Mouse (Mus musculus) embryonic facial prominence, embryonic 14.5 days (tissue): Measurements from ENCODE around the gene Casp3. TPM values are rescaled to one million over a fixed set of nuclear protein-coding genes. Genes with fewer than 3 reads are reported as not detected.

Experiments
- ATAC-seq: fragments of 200-750 bp; cut with Nextera tagmentation; 2 replicates; pipeline ENCODE4 v1.8.0; 2017; ENCODE audit warnings: low read depth, moderate number of reproducible peaks, moderate TSS enrichment
- DNase-seq: peaks from one replicate; pipeline ENCODE4 v3.0.0-alpha.2; 2015; ENCODE audit warnings: low spot score
- H3K27ac ChIP-seq: fragments of 300-500 bp; sonication (generic); replicated peaks from 2 replicates; pipeline ENCODE4 v1.5.1; 2014; ENCODE audit warnings: low read depth, mild to moderate bottlenecking, low read length, moderate library complexity
- H3K27me3 ChIP-seq: fragments of 300-500 bp; sonication (generic); replicated peaks from 2 replicates; pipeline ENCODE4 v1.6.1; 2014; ENCODE audit warnings: low read length; ENCODE audit not compliant: control insufficient read depth, insufficient read depth
- H3K36me3 ChIP-seq: fragments of 300-500 bp; sonication (generic); 2 replicates; pipeline ENCODE4 v1.6.1; 2014; ENCODE audit warnings: low read length, mixed read lengths; ENCODE audit not compliant: control insufficient read depth, insufficient read depth
- H3K4me1 ChIP-seq: fragments of 300-500 bp; sonication (generic); 2 replicates; pipeline ENCODE4 v1.6.1; 2014; ENCODE audit warnings: antibody characterized with exemption, low read length; ENCODE audit not compliant: control insufficient read depth, insufficient read depth
- H3K4me2 ChIP-seq: fragments of 300-500 bp; sonication (generic); 2 replicates; pipeline ENCODE4 v1.6.1; 2014; ENCODE audit warnings: low read depth, mild to moderate bottlenecking, low read length, moderate library complexity, mixed read lengths
- H3K4me3 ChIP-seq: fragments of 300-500 bp; sonication (generic); 2 replicates; pipeline ENCODE4 v1.5.1; 2014; ENCODE audit warnings: low read depth, mild to moderate bottlenecking, low read length
- H3K9ac ChIP-seq: fragments of 300-500 bp; sonication (generic); 2 replicates; pipeline ENCODE4 v1.6.1; 2014; ENCODE audit warnings: low read depth, mild to moderate bottlenecking, low read length, moderate library complexity, mixed read lengths
- H3K9me3 ChIP-seq: fragments of 300-500 bp; sonication (generic); 2 replicates; pipeline ENCODE4 v1.6.1; 2016; ENCODE audit warnings: low read length; ENCODE audit not compliant: control insufficient read depth
- WGBS: fragments of 180-500 bp; shearing (Covaris S2); extraction: QIAGEN DNeasy Blood & Tissue Kit; methylation state at CpG from one replicate; pipeline ENCODE4 v1.1.7; 2014; 5-methylcytosine and 5-hydroxymethylcytosine counted together
- polyA plus RNA-seq: library from polyadenylated mRNA; unstranded; fragments of >200 nt; fragmentation: Nextera tagmentation; extraction: Ambion mirVana; gene quantifications from 2 replicates; pipeline ENCODE4 v1.2.1, GENCODE M21; 2014

The Casp3 gene
- polyA plus RNA-seq = 79.2 and 86.3 TPM in 2 replicates

DNA sequence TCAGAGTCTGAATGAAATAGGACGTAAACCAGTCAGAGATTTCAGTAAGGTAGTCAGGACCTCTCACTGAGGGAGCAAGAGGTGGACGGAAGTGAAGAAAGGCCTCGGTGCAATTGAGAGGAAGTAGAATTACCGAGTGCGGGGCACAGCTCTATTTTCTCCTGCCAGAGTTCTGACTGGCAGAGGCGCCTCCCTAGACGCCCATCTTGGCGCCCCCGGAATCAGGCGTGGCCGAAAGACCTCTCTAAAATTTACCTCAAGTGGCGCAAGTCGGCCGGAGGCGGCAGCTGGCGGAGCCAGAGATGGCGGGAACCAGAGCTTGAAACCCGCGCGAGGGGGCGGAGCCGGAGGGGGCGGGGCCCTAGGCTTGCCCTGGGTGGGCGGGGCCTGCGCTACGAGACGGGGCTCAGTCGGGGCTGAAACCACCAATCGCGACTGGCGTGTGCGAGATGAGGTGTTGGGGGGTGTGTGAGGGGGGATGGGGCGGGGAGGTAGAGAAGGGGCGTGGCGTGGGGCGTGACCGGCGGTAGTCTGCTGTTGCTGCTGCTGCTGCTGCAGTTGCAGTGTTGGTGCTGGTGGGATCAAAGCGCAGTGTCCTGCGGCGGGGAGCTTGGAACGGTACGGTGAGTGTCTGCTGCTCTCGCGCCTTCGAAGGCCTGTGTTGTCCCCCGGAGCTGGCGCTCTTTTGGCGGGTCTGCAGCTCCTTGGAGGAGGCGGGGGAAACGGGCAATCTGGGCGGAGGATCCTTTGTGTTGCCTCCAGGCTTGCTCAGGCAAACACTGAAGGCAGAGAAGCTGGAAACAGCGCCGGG, at the start of gene Casp3, which contains the start of gene Primpol:
Gene Casp3 (plus strand): TSS at position 413 of the 811 bp plus-strand sequence.
Gene Primpol (minus strand): TSS at position 334 of the 811 bp plus-strand sequence.
- peak within 1 kb of the TSS; percentile 94 for H3K27ac ChIP-seq
- no peaks in the 10 kb centered on the region for H3K27me3 ChIP-seq
- ATAC-seq = peak; percentile 96
- peaks cover 19% of the 10 kb centered on the region for H3K4me1 ChIP-seq
- H3K4me2 ChIP-seq = peak within 1 kb of the TSS; percentile 68
- no peaks in the 10 kb centered on the region for H3K9me3 ChIP-seq
- H3K36me3 ChIP-seq = no peaks in the 10 kb centered on the region
- DNase-seq = peak; percentile 98
- peak within 1 kb of the TSS; percentile 92 for H3K9ac ChIP-seq
- H3K4me3 ChIP-seq = peak within 1 kb of the TSS; percentile 69
- 2% methylated on average over 29 of the region's 54 CpGs for WGBS

GRCm38 (mm10) chr8:46567946-46568345, 49.1 kb upstream of the Casp3 start:
- 83% methylated on average over 8 of the region's 8 CpGs for WGBS
- no peak overlapping the region for H3K4me3 ChIP-seq
- no peaks in the 10 kb centered on the region for H3K4me1 ChIP-seq
- ATAC-seq (no peak), DNase-seq (no peak)
- H3K9me3 ChIP-seq = no peaks in the 10 kb centered on the region
- no peaks in the 10 kb centered on the region for H3K27me3 ChIP-seq
- no peak overlapping the region for H3K27ac ChIP-seq
- peaks cover 13% of the 10 kb centered on the region for H3K36me3 ChIP-seq
- H3K4me2 ChIP-seq = no peak overlapping the region
- H3K9ac ChIP-seq = no peak overlapping the region

DNA sequence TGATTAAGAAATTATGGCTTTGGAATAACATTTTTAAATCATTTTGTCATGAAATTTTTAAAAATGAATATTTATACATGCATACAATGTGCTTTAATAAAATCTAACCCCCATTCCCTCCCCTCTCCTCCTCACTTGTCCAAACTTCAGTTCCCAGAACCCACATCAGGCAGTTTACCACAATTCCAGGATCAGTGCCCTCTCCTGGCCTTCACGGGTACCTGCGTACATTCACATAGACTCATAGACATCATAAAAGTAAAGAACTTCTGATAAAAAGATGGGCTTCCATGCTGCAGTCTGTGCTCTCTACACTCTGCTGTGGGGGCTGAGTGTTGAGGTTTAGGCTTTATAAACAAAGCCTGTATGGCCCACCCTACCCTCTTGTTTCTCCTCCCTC, 48.1 kb upstream of the Casp3 start:
- H3K36me3 ChIP-seq = peaks cover 10% of the 10 kb centered on the region
- no peak overlapping the region for H3K4me2 ChIP-seq
- no peak overlapping the region for H3K4me3 ChIP-seq
- WGBS = 72% methylated on average over 2 of the region's 2 CpGs
- H3K4me1 ChIP-seq = no peaks in the 10 kb centered on the region
- H3K9me3 ChIP-seq = no peaks in the 10 kb centered on the region
- ATAC-seq (no peak), DNase-seq (no peak)
- H3K27me3 ChIP-seq = no peaks in the 10 kb centered on the region
- H3K27ac ChIP-seq = no peak overlapping the region
- H3K9ac ChIP-seq = no peak overlapping the region

- WGBS = 84% methylated on average over 19 of the region's 19 CpGs
- no peak overlapping the region for H3K27ac ChIP-seq
- H3K4me3 ChIP-seq = no peak overlapping the region
- H3K4me2 ChIP-seq = no peak overlapping the region
- peaks cover 16% of the 10 kb centered on the region for H3K36me3 ChIP-seq
- H3K4me1 ChIP-seq = no peaks in the 10 kb centered on the region
- no peaks in the 10 kb centered on the region for H3K9me3 ChIP-seq
- DNase-seq = peak; percentile 59
- H3K9ac ChIP-seq = no peak overlapping the region
- peak; percentile 56; the same call in 1 of the 2 replicates for ATAC-seq
- H3K27me3 ChIP-seq = no peaks in the 10 kb centered on the region
Measured at GRCm38 (mm10) chr8:46569659-46570441, 47.2 kb upstream of the Casp3 start.

DNA sequence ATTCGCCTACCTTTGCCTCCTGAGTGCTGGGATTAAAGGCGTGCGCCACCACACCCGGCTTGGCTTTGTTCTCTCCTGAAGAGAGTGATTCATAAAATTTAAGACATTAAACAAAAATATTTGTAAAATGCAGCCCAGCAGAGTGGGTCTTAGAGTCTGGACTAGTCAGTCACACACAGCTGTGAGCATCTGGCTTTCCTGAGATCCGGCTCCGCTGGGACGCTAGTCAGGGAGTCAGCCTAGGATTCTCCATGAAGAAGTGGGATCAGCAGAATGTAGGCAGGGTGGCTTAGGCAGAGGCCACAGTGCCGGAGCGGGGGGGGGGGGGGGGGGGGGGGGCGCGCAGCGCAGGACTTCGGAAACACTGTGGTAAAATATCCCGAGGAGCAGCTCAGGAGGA, 46.4 kb upstream of the Casp3 start:
- ATAC-seq = no peak
- Histone ChIP-seq H3K4me1 (no peaks in the 10 kb centered on the region), H3K4me3 (no peak overlapping the region), H3K27ac (no peak overlapping the region), H3K36me3 (peaks cover 21% of the 10 kb centered on the region), H3K4me2 (no peak overlapping the region), H3K27me3 (no peaks in the 10 kb centered on the region), H3K9me3 (no peaks in the 10 kb centered on the region), H3K9ac (no peak overlapping the region)
- peak; percentile 24 for DNase-seq
- 90% methylated on average over 8 of the region's 14 CpGs for WGBS

GRCm38 (mm10) chr8:46573446-46573845, 43.6 kb upstream of the Casp3 start:
- H3K9me3 ChIP-seq = no peaks in the 10 kb centered on the region
- no peak overlapping the region for H3K4me2 ChIP-seq
- DNase-seq = no peak
- ATAC-seq = no peak
- H3K9ac ChIP-seq = no peak overlapping the region
- no peak overlapping the region for H3K4me3 ChIP-seq
- H3K27me3 ChIP-seq = no peaks in the 10 kb centered on the region
- WGBS = 90% methylated on average over 2 of the region's 2 CpGs
- H3K27ac ChIP-seq = no peak overlapping the region
- no peaks in the 10 kb centered on the region for H3K4me1 ChIP-seq
- H3K36me3 ChIP-seq = peaks cover 46% of the 10 kb centered on the region

GRCm38 (mm10) chr8:46573964-46574363, 43.1 kb upstream of the Casp3 start:
- peaks cover 51% of the 10 kb centered on the region for H3K36me3 ChIP-seq
- no peak overlapping the region for H3K4me3 ChIP-seq
- 78% methylated on average over 2 of the region's 2 CpGs for WGBS
- H3K9me3 ChIP-seq = no peaks in the 10 kb centered on the region
- H3K4me2 ChIP-seq = no peak overlapping the region
- H3K9ac ChIP-seq = no peak overlapping the region
- no peak overlapping the region for H3K27ac ChIP-seq
- ATAC-seq (no peak), DNase-seq (no peak)
- H3K27me3 ChIP-seq = no peaks in the 10 kb centered on the region
- no peaks in the 10 kb centered on the region for H3K4me1 ChIP-seq

GRCm38 (mm10) chr8:46578794-46579193, 38.3 kb upstream of the Casp3 start:
- no peak overlapping the region for H3K9ac ChIP-seq
- H3K27me3 ChIP-seq = no peaks in the 10 kb centered on the region
- no peak for DNase-seq
- H3K36me3 ChIP-seq = peaks cover 78% of the 10 kb centered on the region
- H3K9me3 ChIP-seq = no peaks in the 10 kb centered on the region
- H3K4me2 ChIP-seq = no peak overlapping the region
- ATAC-seq = no peak
- WGBS = 95% methylated on average over 9 of the region's 9 CpGs
- H3K4me1 ChIP-seq = no peaks in the 10 kb centered on the region
- no peak overlapping the region for H3K27ac ChIP-seq
- H3K4me3 ChIP-seq = no peak overlapping the region
